In genomic region chr14:32627271-32627670, GRCm38 (mm10) we compare ENCODE assay signal across 27 mouse cellular contexts. TPM values are rescaled to one million over a fixed set of nuclear protein-coding genes. Genes with fewer than 3 reads are reported as not detected.
"Had no signal": no experiment of that assay in that cellular context is flagged by ENCODE, and none has a peak within 500 bp of the region (broad histone marks: within the 10 kb centered on the region; RNA-seq: fewer than 3 reads in every experiment).

No protein-coding gene starts in this region.

- H3K36me3 ChIP-seq: limb, embryonic 10.5 days; limb, embryonic 13.5 days; liver, embryonic 12.5 days; liver, embryonic 15.5 days; lung, embryonic 15.5 days; midbrain, embryonic 10.5 days; midbrain, embryonic 13.5 days; neural tube, embryonic 12.5 days; neural tube, embryonic 15.5 days had no signal

- H3K4me3 ChIP-seq: left cerebral cortex, adult 2 months; limb, embryonic 10.5 days; limb, embryonic 13.5 days; liver, embryonic 12.5 days; liver, embryonic 15.5 days; lung, embryonic 15.5 days; megakaryocyte, embryonic 14.5 days; midbrain, embryonic 10.5 days; midbrain, embryonic 13.5 days; neural tube, embryonic 12.5 days; neural tube, embryonic 15.5 days had no signal

- ATAC-seq: liver, embryonic 12.5 days; midbrain, embryonic 13.5 days had no signal

- DNase-seq: kidney, adult 11 months; kidney, postnatal 25 days; layer of hippocampus, postnatal 36 days; liver; lung, adult 18-20 months; lung, postnatal 10 days; lung, postnatal 36 days; right cerebral cortex, postnatal 25 days; thymus, adult 18-20 months; thymus, postnatal 14 days; thymus, postnatal 4 days had no signal

- H3K9me3 ChIP-seq: limb, embryonic 10.5 days; limb, embryonic 13.5 days; liver, embryonic 12.5 days; liver, embryonic 15.5 days; lung, embryonic 15.5 days; megakaryocyte, embryonic 14.5 days; midbrain, embryonic 10.5 days; midbrain, embryonic 13.5 days; neural tube, embryonic 12.5 days; neural tube, embryonic 15.5 days had no signal

- H3K4me1 ChIP-seq: limb, embryonic 13.5 days; liver, embryonic 12.5 days; liver, embryonic 15.5 days; lung, embryonic 15.5 days; midbrain, embryonic 13.5 days; neural tube, embryonic 12.5 days had no signal

- H3K4me2 ChIP-seq: limb, embryonic 13.5 days; liver, embryonic 12.5 days; liver, embryonic 15.5 days; lung, embryonic 15.5 days; midbrain, embryonic 13.5 days; neural tube, embryonic 12.5 days; neural tube, embryonic 15.5 days had no signal

- H3K27me3 ChIP-seq: limb, embryonic 13.5 days; liver, embryonic 12.5 days; liver, embryonic 15.5 days; lung, embryonic 15.5 days; midbrain, embryonic 13.5 days; neural tube, embryonic 12.5 days; neural tube, embryonic 15.5 days had no signal

- H3K9ac ChIP-seq: limb, embryonic 13.5 days; liver, embryonic 12.5 days; liver, embryonic 15.5 days; lung, embryonic 15.5 days; midbrain, embryonic 13.5 days; neural tube, embryonic 12.5 days; neural tube, embryonic 15.5 days had no signal

- H3K27ac ChIP-seq: left cerebral cortex, adult 2 months; limb, embryonic 10.5 days; limb, embryonic 13.5 days; liver, embryonic 12.5 days; liver, embryonic 15.5 days; lung, embryonic 15.5 days; midbrain, embryonic 10.5 days; midbrain, embryonic 13.5 days; neural tube, embryonic 12.5 days; neural tube, embryonic 15.5 days had no signal

RNA-seq across cellular contexts. Expression of gene Prrxl1, which starts 28.1 kb away (rescaled TPM):
- total RNA-seq: layer of hippocampus, postnatal 10 days; layer of hippocampus, postnatal 36 days; left cerebral cortex, adult 2 months; left cerebral cortex, postnatal 14 days had no signal
- polyA plus RNA-seq: limb, embryonic 10.5 days; liver, embryonic 12.5 days; small intestine, adult 2 months; spleen, adult 2 months; testis, adult 2 months had no signal

RNA-seq across cellular contexts. Expression of gene 3425401B19Rik, which starts 57.8 kb away (rescaled TPM):
- polyA plus RNA-seq: liver, embryonic 12.5 days; midbrain, embryonic 13.5 days had no signal
